Mouse (Mus musculus): ENCODE data around the gene Pxdc1.

Gene Pxdc1

GRCm38 (mm10) chr13:34650371-34650770 lies 2.9 kb downstream of the Pxdc1 start:
- DNase-seq = no peak

- DNase-seq = no peak
Observed at GRCm38 (mm10) chr13:34647751-34648150, 5.5 kb downstream of the Pxdc1 start.

- no peak for DNase-seq
Observed at GRCm38 (mm10) chr13:34647221-34647620, 6.1 kb downstream of the Pxdc1 start.

GRCm38 (mm10) chr13:34646240-34646750 lies 7.0 kb downstream of the Pxdc1 start:
- DNase-seq = no peak

- DNase-seq = no peak
Observed at GRCm38 (mm10) chr13:34645519-34645918, 7.8 kb downstream of the Pxdc1 start.

- no peak for DNase-seq
Observed at GRCm38 (mm10) chr13:34644401-34644800, 8.9 kb downstream of the Pxdc1 start.

- DNase-seq = no peak
Observed at GRCm38 (mm10) chr13:34643926-34644325, 9.4 kb downstream of the Pxdc1 start.

GRCm38 (mm10) chr13:34642941-34643875 lies 10.1 kb downstream of the Pxdc1 start:
- no peak for DNase-seq

GRCm38 (mm10) chr13:34641066-34641465 lies 12.2 kb downstream of the Pxdc1 start:
- DNase-seq = no peak

GRCm38 (mm10) chr13:34635978-34636377 lies 17.3 kb downstream of the Pxdc1 start:
- peak; percentile 79 for DNase-seq

- no peak for DNase-seq
Observed at GRCm38 (mm10) chr13:34630319-34630718, 23.0 kb downstream of the Pxdc1 start.

GRCm38 (mm10) chr13:34629741-34630140 lies 23.5 kb downstream of the Pxdc1 start:
- DNase-seq = no peak

GRCm38 (mm10) chr13:34627446-34627845 lies 25.8 kb downstream of the Pxdc1 start:
- DNase-seq = no peak

- no peak for DNase-seq
Observed at GRCm38 (mm10) chr13:34624414-34624813, 28.9 kb downstream of the Pxdc1 start.

GRCm38 (mm10) chr13:34612402-34612801 lies 40.9 kb downstream of the Pxdc1 start:
- DNase-seq = peak; percentile 16

- no peak for DNase-seq
Observed at GRCm38 (mm10) chr13:34609711-34610110, 43.6 kb downstream of the Pxdc1 start.

- no peak for DNase-seq
Observed at GRCm38 (mm10) chr13:34607079-34607478, 46.2 kb downstream of the Pxdc1 start.

GRCm38 (mm10) chr13:34605884-34606283 lies 47.4 kb downstream of the Pxdc1 start:
- no peak for DNase-seq

GRCm38 (mm10) chr13:34605206-34605605 lies 48.1 kb downstream of the Pxdc1 start:
- no peak for DNase-seq

- DNase-seq = no peak
Observed at GRCm38 (mm10) chr13:34604406-34604805, 48.9 kb downstream of the Pxdc1 start.

- no peak for DNase-seq
Observed at GRCm38 (mm10) chr13:34602757-34603156, 50.5 kb downstream of the Pxdc1 start.

GRCm38 (mm10) chr13:34596797-34597196 lies 56.5 kb downstream of the Pxdc1 start:
- DNase-seq = no peak
